Mouse (Mus musculus) telencephalon, adult 2 months (tissue): ENCODE data around the gene Rubcn.

ENCODE experiments used
- DNase-seq: peaks from one replicate; pipeline ENCODE4 v3.0.0-alpha.2; 2011; ENCODE audit warnings: low read depth, low spot score

The Rubcn gene

GRCm38 (mm10) chr16:32818441-32818840 lies 59.1 kb downstream of the Rubcn start:
- DNase-seq, result no peak

DNA sequence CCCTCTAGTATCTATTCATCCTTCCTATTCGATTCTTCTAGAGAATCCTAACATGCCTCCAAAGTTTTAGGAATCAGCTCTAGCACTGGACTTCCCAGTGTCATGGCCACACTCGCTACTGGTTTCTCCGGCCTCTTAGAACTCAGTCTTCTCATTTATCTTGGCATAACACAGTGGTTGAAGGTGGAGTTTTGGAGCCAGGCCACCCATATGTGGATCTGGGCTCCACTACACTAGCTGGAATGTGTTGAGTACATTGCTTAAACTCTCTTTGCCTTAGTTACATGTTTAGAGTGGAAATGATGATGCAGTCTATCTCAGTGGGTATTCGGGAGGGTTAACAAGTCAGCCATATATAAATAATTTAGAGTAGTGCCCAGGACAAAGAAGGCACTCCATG lies 59.5 kb downstream of the Rubcn start:
- DNase-seq, result no peak

- no peak for DNase-seq
Observed at GRCm38 (mm10) chr16:32815160-32815605, 62.4 kb downstream of the Rubcn start.

GRCm38 (mm10) chr16:32814539-32814938 lies 63.0 kb downstream of the Rubcn start:
- DNase-seq, result peak; percentile 16

GRCm38 (mm10) chr16:32813771-32814170 lies 63.8 kb downstream of the Rubcn start:
- no peak for DNase-seq

- DNase-seq, result no peak
Observed at GRCm38 (mm10) chr16:32813362-32813761, 64.2 kb downstream of the Rubcn start.

- DNase-seq, result peak; percentile 80
Observed at GRCm38 (mm10) chr16:32812888-32813361, 64.6 kb downstream of the Rubcn start.

GRCm38 (mm10) chr16:32810321-32810720 lies 67.2 kb downstream of the Rubcn start, which contains the start of gene Smbd1:
TSS of gene Smbd1 (minus strand) at chr16:32810477.
- no peak for DNase-seq

- DNase-seq, result no peak
Observed at GRCm38 (mm10) chr16:32807408-32808185, 70.0 kb downstream of the Rubcn start.

GRCm38 (mm10) chr16:32805151-32805550 lies 72.4 kb downstream of the Rubcn start:
- DNase-seq, result no peak

DNA sequence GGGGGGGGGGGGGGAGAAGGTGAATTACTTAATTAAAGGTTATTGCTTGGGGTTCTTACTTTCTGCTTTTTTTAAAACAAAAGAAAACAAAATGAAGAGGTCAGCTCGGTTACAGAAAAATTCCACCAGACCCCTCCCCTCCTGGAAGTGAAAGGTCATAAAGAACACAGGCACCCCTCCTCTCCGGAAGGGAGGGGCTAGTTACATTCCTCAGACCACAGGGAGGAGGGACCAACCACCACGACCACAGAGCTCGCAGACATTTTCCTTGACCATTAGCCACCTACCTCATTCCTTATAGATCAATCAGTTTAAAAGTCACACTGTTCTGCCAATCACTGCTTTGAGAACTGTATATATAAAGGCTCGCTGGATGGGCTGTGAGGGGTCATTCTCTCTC lies 73.7 kb downstream of the Rubcn start:
- no peak for DNase-seq

DNA sequence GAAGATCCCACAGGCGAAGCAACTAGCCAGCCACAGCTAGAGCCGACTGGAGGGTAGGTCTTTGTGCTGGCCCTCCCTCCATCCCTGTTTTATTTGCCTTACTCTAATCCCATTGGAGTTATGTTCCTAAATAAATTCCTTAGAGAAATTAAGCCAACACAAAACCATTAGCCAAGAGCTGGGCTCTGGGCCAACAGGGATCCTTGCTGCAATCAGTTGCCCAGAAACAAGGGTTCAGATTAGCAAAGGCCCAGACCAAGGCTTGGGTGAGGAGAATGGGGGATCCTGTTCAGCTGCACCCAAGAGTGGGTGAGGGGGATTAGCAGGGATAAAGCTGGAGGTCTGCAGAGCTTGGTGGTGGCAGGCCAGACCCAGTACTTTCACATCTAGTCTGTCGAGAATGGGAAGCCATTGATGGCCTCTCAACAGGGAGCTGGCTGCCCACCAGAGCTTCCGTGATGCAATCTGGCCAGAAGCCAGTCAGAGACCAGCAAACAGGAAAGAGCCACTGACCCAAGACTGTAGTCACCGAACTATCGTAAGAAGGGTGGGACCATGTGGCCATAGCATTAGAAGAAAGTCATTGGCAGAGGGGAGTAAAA lies 74.2 kb downstream of the Rubcn start:
- DNase-seq, result no peak

DNA sequence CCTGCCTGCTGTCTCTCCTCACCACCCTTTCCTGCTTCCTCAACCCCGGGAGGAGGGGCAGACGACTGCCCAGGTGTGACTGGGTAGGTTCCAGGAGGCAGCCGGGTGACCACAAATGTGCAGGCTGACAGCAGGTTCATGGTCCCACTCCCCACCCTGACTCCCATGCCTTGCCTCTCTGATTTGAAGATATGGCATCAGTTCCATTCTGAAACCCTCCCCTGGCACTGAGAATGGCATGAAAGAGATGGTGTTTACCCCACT lies 80.2 kb downstream of the Rubcn start, which contains the start of gene Muc20:
Gene Muc20, minus strand, starts transcription at position 10 of the 264 bp plus-strand sequence.
- DNase-seq, result no peak

GRCm38 (mm10) chr16:32796676-32797425 lies 80.7 kb downstream of the Rubcn start:
- DNase-seq, result no peak

DNA sequence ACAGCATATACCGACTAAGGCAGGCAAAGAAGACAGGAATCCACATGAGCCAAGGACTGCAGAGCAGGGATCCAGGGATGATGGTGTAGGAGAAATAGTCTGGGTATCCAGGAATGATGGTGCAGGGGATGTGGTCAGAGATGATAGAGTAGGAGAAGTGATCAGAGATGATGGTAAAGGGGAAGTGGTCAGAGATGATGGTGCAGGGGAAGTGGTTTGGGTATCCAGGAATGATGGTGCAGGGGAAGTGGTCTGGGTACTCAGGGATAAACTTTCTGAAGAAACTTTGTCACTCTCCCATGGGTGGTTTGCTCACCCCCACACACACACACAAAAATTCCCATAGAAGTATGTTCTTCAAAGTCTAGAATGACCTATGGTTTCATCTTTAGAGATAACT lies 82.4 kb downstream of the Rubcn start:
- no peak for DNase-seq

- no peak for DNase-seq
Observed at GRCm38 (mm10) chr16:32790056-32790455, 87.5 kb downstream of the Rubcn start.

GRCm38 (mm10) chr16:32784840-32785239 lies 92.7 kb downstream of the Rubcn start:
- DNase-seq, result peak; percentile 55

- no peak for DNase-seq
Observed at GRCm38 (mm10) chr16:32783324-32784062, 94.1 kb downstream of the Rubcn start.

DNA sequence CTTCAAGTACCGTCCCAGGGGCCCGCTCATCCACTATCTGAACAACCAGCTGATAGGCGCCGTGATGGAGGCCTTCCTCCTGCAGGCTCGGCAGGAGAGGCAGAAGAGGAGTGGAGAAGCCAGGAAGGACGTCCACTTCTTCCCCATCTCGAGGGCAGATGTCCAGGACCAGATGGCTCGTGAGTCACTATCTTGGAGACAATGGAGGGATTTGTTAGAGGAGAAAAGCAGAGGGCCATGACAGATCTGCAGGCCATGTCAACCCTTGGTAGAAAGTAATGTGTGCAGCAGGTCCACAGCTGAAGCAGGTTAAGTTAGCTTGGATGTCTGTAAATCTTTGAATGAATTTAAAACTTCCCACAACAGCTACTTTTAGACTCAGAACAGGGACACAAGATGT lies 98.6 kb downstream of the Rubcn start:
- no peak for DNase-seq

GRCm38 (mm10) chr16:32776676-32777075 lies 100.9 kb downstream of the Rubcn start:
- DNase-seq, result no peak
